Mouse (Mus musculus): Measurements from ENCODE around the gene Tbx3.

Gene Tbx3

GRCm38 (mm10) chr5:119670566-119671108 is at the start of gene Tbx3:
Gene Tbx3 (plus strand): TSS chr5:119670669.
- no peak for DNase-seq (ENCODE audit: low read depth, low spot score)

- no peak for DNase-seq (ENCODE audit: low read depth, low spot score)
Measured at GRCm38 (mm10) chr5:119622076-119622475, 48.4 kb upstream of the Tbx3 start.

GRCm38 (mm10) chr5:119624554-119624953 is 45.9 kb upstream of the Tbx3 start:
- DNase-seq (ENCODE audit: low read depth, low spot score) = no peak

- DNase-seq (ENCODE audit: low read depth, low spot score) = no peak
Measured at GRCm38 (mm10) chr5:119625603-119626002, 44.9 kb upstream of the Tbx3 start.

GRCm38 (mm10) chr5:119626154-119626553 is 44.3 kb upstream of the Tbx3 start:
- DNase-seq (ENCODE audit: low read depth, low spot score) = no peak

GRCm38 (mm10) chr5:119626662-119627061 is 43.8 kb upstream of the Tbx3 start:
- no peak for DNase-seq (ENCODE audit: low read depth, low spot score)

- DNase-seq (ENCODE audit: low read depth, low spot score) = no peak
Measured at GRCm38 (mm10) chr5:119628100-119628499, 42.4 kb upstream of the Tbx3 start.

GRCm38 (mm10) chr5:119628746-119629327 is 41.6 kb upstream of the Tbx3 start:
- DNase-seq (ENCODE audit: low read depth, low spot score) = no peak

GRCm38 (mm10) chr5:119633581-119633980 is 36.9 kb upstream of the Tbx3 start:
- DNase-seq (ENCODE audit: low read depth, low spot score) = no peak

GRCm38 (mm10) chr5:119634861-119635260 is 35.6 kb upstream of the Tbx3 start:
- DNase-seq (ENCODE audit: low read depth, low spot score) = no peak

GRCm38 (mm10) chr5:119638300-119638699 is 32.2 kb upstream of the Tbx3 start:
- DNase-seq (ENCODE audit: low read depth, low spot score) = no peak

- no peak for DNase-seq (ENCODE audit: low read depth, low spot score)
Measured at GRCm38 (mm10) chr5:119641094-119641493, 29.4 kb upstream of the Tbx3 start.

- no peak for DNase-seq (ENCODE audit: low read depth, low spot score)
Measured at GRCm38 (mm10) chr5:119641714-119642113, 28.8 kb upstream of the Tbx3 start.

- DNase-seq (ENCODE audit: low read depth, low spot score) = no peak
Measured at GRCm38 (mm10) chr5:119646965-119647364, 23.5 kb upstream of the Tbx3 start.

GRCm38 (mm10) chr5:119651135-119651965 is 19.1 kb upstream of the Tbx3 start:
- no peak for DNase-seq (ENCODE audit: low read depth, low spot score)

GRCm38 (mm10) chr5:119656354-119656753 is 14.1 kb upstream of the Tbx3 start:
- no peak for DNase-seq (ENCODE audit: low read depth, low spot score)

- DNase-seq (ENCODE audit: low read depth, low spot score) = no peak
Measured at GRCm38 (mm10) chr5:119656856-119657255, 13.6 kb upstream of the Tbx3 start.

GRCm38 (mm10) chr5:119657362-119657761 is 13.1 kb upstream of the Tbx3 start:
- DNase-seq (ENCODE audit: low read depth, low spot score) = no peak

- no peak for DNase-seq (ENCODE audit: low read depth, low spot score)
Measured at GRCm38 (mm10) chr5:119657804-119658203, 12.7 kb upstream of the Tbx3 start.

- DNase-seq (ENCODE audit: low read depth, low spot score) = no peak
Measured at GRCm38 (mm10) chr5:119658396-119658795, 12.1 kb upstream of the Tbx3 start.

- DNase-seq (ENCODE audit: low read depth, low spot score) = no peak
Measured at GRCm38 (mm10) chr5:119659041-119659440, 11.4 kb upstream of the Tbx3 start.

- no peak for DNase-seq (ENCODE audit: low read depth, low spot score)
Measured at GRCm38 (mm10) chr5:119660526-119661410, 9.7 kb upstream of the Tbx3 start.
